Mouse (Mus musculus) testis, adult 2 months (tissue): ENCODE results near the gene Cfap73. TPM values are rescaled to one million over a fixed set of nuclear protein-coding genes. Genes with fewer than 3 reads are reported as not detected.

Experiments
- H3K27ac ChIP-seq: fragments of 200-500 bp; 2 replicates; pipeline ENCODE4 v1.5.1; 2012; ENCODE audit warnings: low read depth, low read length; ENCODE audit not compliant: control insufficient read depth, insufficient read depth
- H3K27me3 ChIP-seq: fragments of 200-500 bp; 2 replicates; pipeline ENCODE4 v1.6.1; 2012; ENCODE audit warnings: mild to moderate bottlenecking, low read length, moderate library complexity; ENCODE audit not compliant: control insufficient read depth, insufficient read depth
- H3K36me3 ChIP-seq: fragments of 200-500 bp; 2 replicates; pipeline ENCODE4 v1.6.1; 2012; ENCODE audit warnings: mild to moderate bottlenecking, low read length; ENCODE audit not compliant: control insufficient read depth, insufficient read depth
- H3K4me1 ChIP-seq: fragments of 200-500 bp; 2 replicates; pipeline ENCODE4 v1.6.1; 2012; ENCODE audit warnings: low read length; ENCODE audit not compliant: control insufficient read depth, insufficient read depth
- H3K4me3 ChIP-seq: fragments of 200-500 bp; 2 replicates; pipeline ENCODE4 v1.5.1; 2012; ENCODE audit warnings: low read depth, mild to moderate bottlenecking, low read length, moderate library complexity, mixed read lengths; ENCODE audit not compliant: control insufficient read depth
- CTCF ChIP-seq: fragments of 200-500 bp; IDR thresholded peaks from 2 replicates; pipeline ENCODE4 v1.5.1; 2012; ENCODE audit warnings: low read depth, mild to moderate bottlenecking, inconsistent platforms, low read length, moderate library complexity; ENCODE audit not compliant: control insufficient read depth, insufficient read depth, insufficient replicate concordance
- POLR2A ChIP-seq: fragments of 200-500 bp; IDR thresholded peaks from 2 replicates; pipeline ENCODE4 v1.6.1; 2012; ENCODE audit warnings: low read depth, mild to moderate bottlenecking, inconsistent platforms, low read length, moderate library complexity; ENCODE audit not compliant: control insufficient read depth
- polyA plus RNA-seq: library from polyadenylated mRNA; depleted of rRNA; stranded (reverse); fragments of >200 nt; gene quantifications from 2 replicates; pipeline ENCODE4 v1.2.3, GENCODE M21; 2012

Gene Cfap73
- polyA plus RNA-seq, 1 experiment: 6.4 TPM

- no peak for TF ChIP-seq POLR2A
- no peak overlapping the region for H3K27ac ChIP-seq
Measured at GRCm38 (mm10) chr5:120671865-120672264, 37.8 kb upstream of the Cfap73 start.

DNA sequence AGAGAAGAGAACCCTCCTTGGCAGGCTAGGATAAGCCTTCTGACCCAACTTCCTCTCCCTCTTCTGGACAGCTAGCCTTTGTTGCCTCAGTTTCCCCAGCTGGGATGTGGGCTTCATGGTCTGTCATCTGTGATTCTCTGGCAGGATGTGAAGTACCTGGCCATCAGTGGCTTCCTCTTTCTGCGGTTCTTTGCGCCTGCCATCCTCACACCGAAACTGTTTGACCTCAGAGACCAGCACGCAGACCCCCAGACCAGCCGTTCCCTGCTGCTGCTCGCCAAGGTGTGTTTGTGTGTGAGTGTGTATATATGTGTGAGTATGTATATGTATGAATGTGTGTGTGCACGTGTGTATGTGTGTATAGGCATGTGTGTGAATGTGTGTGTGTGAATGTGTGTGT, 36.1 kb upstream of the Cfap73 start:
- Histone ChIP-seq H3K4me1 (peaks cover 7% of the 10 kb centered on the region), H3K27me3 (no peaks in the 10 kb centered on the region), H3K36me3 (no peaks in the 10 kb centered on the region), H3K4me3 (no peak overlapping the region), H3K27ac (no peak overlapping the region)
- TF ChIP-seq CTCF (no peak), POLR2A (no peak)

More at GRCm38 (mm10) chr5:120671865-120672264, 37.8 kb upstream of the Cfap73 start:
- no peaks in the 10 kb centered on the region for H3K27me3 ChIP-seq
- peaks cover 7% of the 10 kb centered on the region for H3K4me1 ChIP-seq
- H3K36me3 ChIP-seq: no peaks in the 10 kb centered on the region
- no peak overlapping the region for H3K4me3 ChIP-seq

GRCm38 (mm10) chr5:120668761-120669160, 34.7 kb upstream of the Cfap73 start:
- H3K27me3 ChIP-seq: no peaks in the 10 kb centered on the region
- H3K36me3 ChIP-seq: no peaks in the 10 kb centered on the region
- H3K4me1 ChIP-seq: peaks cover 2% of the 10 kb centered on the region
- no peak for TF ChIP-seq CTCF
- TF ChIP-seq POLR2A: no peak
- no peak overlapping the region for H3K27ac ChIP-seq
- no peak overlapping the region for H3K4me3 ChIP-seq

- no peak overlapping the region for H3K4me3 ChIP-seq
- no peaks in the 10 kb centered on the region for H3K27me3 ChIP-seq
- TF ChIP-seq CTCF (no peak), POLR2A (no peak)
- H3K4me1 ChIP-seq: peaks cover 6% of the 10 kb centered on the region
- no peak overlapping the region for H3K27ac ChIP-seq
- no peaks in the 10 kb centered on the region for H3K36me3 ChIP-seq
Measured at GRCm38 (mm10) chr5:120664888-120665287, 30.9 kb upstream of the Cfap73 start.

- Histone ChIP-seq H3K4me1 (peaks cover 3% of the 10 kb centered on the region), H3K27ac (no peak overlapping the region), H3K4me3 (no peak overlapping the region), H3K36me3 (no peaks in the 10 kb centered on the region), H3K27me3 (no peaks in the 10 kb centered on the region)
- TF ChIP-seq POLR2A (no peak), CTCF (no peak)
Measured at GRCm38 (mm10) chr5:120660816-120661215, 26.8 kb upstream of the Cfap73 start.

GRCm38 (mm10) chr5:120656281-120656751, 22.3 kb upstream of the Cfap73 start:
- Histone ChIP-seq H3K4me1 (no peaks in the 10 kb centered on the region), H3K36me3 (no peaks in the 10 kb centered on the region), H3K27ac (no peak overlapping the region), H3K27me3 (no peaks in the 10 kb centered on the region), H3K4me3 (no peak overlapping the region)
- no peak for TF ChIP-seq CTCF
- TF ChIP-seq POLR2A: no peak

- no peaks in the 10 kb centered on the region for H3K27me3 ChIP-seq
- no peak for TF ChIP-seq POLR2A
- TF ChIP-seq CTCF: no peak
- no peak overlapping the region for H3K27ac ChIP-seq
- no peaks in the 10 kb centered on the region for H3K36me3 ChIP-seq
- no peak overlapping the region for H3K4me3 ChIP-seq
- H3K4me1 ChIP-seq: peaks cover 4% of the 10 kb centered on the region
Measured at GRCm38 (mm10) chr5:120653873-120654272, 19.8 kb upstream of the Cfap73 start.
